Comparison of ENCODE assay signal across 8 mouse cellular contexts in the genomic region with DNA sequence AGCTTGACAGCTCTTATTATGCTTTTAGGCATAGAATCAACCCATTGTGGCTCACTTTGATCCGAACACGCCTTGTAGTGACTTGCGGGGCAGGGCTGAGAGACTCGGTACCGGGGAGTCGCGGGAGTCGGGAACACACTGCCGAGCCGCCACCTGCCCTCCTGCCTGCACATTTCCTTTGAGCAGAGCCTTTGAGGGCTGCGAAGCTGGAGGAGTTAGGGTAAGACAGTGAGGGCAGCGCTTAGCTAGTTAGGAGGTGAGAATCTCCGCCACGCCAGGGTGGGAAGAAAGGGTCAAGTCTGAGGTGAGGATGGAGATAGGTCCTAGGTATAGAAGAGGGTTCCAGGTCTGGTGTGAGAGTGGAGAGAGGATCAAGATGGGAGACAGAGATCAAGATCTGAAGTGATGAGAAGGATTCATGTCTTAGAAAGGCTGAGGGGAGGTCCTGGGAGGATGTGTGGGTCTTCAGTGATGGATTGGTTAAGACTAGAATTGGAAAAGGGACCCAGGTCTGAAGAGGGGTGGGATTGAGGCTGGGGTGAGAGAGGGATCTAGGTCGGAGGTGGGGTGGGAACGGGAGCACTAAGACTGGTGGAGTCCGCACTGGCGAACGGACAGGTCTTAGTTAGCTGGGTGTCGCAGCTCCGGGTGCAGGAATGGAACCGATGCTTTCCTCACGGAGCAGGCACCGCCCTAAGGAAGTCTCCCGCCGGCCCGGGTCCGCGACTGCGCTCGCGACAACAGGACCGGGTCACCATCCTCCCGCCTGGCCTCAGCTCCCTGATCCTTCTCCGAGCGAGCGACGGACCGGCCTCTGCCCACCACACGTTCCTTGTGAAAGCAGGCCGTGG. TPM values are rescaled to one million over a fixed set of nuclear protein-coding genes. Genes with fewer than 3 reads are reported as not detected.
A peak's percentile ranks its signal among the peaks of the same experiment; 100 is the strongest.
DNase-seq lines count a peak whose midpoint lies in the region; ATAC-seq and TF ChIP-seq lines count a peak whose summit lies in the region.

No protein-coding gene starts in this region.

- no peaks in the 10 kb centered on the region for H3K36me3 ChIP-seq in forebrain, embryonic 16.5 days (ENCODE audit: control insufficient read depth, insufficient read depth)
- no peaks in the 10 kb centered on the region for H3K36me3 ChIP-seq in intestine, postnatal 0 days (ENCODE audit: control insufficient read depth, insufficient read depth)
- H3K36me3 ChIP-seq in lung, embryonic 16.5 days (ENCODE audit: control insufficient read depth, insufficient read depth, low read length), result no peaks in the 10 kb centered on the region
- no peaks in the 10 kb centered on the region for H3K36me3 ChIP-seq in neural tube, embryonic 15.5 days

- H3K27me3 ChIP-seq in forebrain, embryonic 16.5 days (replicated peaks; ENCODE audit: control insufficient read depth, insufficient read depth, low read length), result no peaks in the 10 kb centered on the region
- peaks cover 20% of the 10 kb centered on the region for H3K27me3 ChIP-seq in intestine, postnatal 0 days (replicated peaks; ENCODE audit: control insufficient read depth, insufficient read depth, low read length)
- peaks cover 20% of the 10 kb centered on the region for H3K27me3 ChIP-seq in lung, embryonic 16.5 days (ENCODE audit: control insufficient read depth, insufficient read depth, low read depth, low read length)
- H3K27me3 ChIP-seq in neural tube, embryonic 15.5 days (replicated peaks), result peaks cover 15% of the 10 kb centered on the region

- peak overlapping the region; percentile 25 for H3K27ac ChIP-seq in forebrain, embryonic 16.5 days (ENCODE audit: low read length)
- no peak overlapping the region for H3K27ac ChIP-seq in intestine, postnatal 0 days (ENCODE audit: low read depth, low read length)
- H3K27ac ChIP-seq in lung, embryonic 16.5 days (ENCODE audit: low read length), result no peak overlapping the region
- H3K27ac ChIP-seq in neural tube, embryonic 15.5 days (replicated peaks), result no peak overlapping the region

- TF ChIP-seq CTCF in intestine, postnatal 0 days (IDR thresholded peaks at IDR 0.05; ENCODE audit: low read depth), result no peak

- peaks cover 7% of the 10 kb centered on the region; the same call in 1 of the 2 replicates for H3K4me1 ChIP-seq in forebrain, embryonic 16.5 days (replicated peaks; ENCODE audit: control insufficient read depth, insufficient read depth, low read length)
- H3K4me1 ChIP-seq in intestine, postnatal 0 days (replicated peaks; ENCODE audit: control insufficient read depth, insufficient read depth, low read length), result no peaks in the 10 kb centered on the region; the same call in 1 of the 2 replicates
- H3K4me1 ChIP-seq in lung, embryonic 16.5 days (replicated peaks; ENCODE audit: control insufficient read depth, insufficient read depth, low read length), result peaks cover 11% of the 10 kb centered on the region
- H3K4me1 ChIP-seq in neural tube, embryonic 15.5 days, result peaks cover 18% of the 10 kb centered on the region

- no peaks in the 10 kb centered on the region for H3K9me3 ChIP-seq in forebrain, embryonic 16.5 days (ENCODE audit: control insufficient read depth, low read length)
- H3K9me3 ChIP-seq in intestine, postnatal 0 days (ENCODE audit: control insufficient read depth), result no peaks in the 10 kb centered on the region
- H3K9me3 ChIP-seq in lung, embryonic 16.5 days (ENCODE audit: control insufficient read depth, low read length), result no peaks in the 10 kb centered on the region
- H3K9me3 ChIP-seq in neural tube, embryonic 15.5 days (replicated peaks), result no peaks in the 10 kb centered on the region

- H3K4me2 ChIP-seq in forebrain, embryonic 16.5 days (ENCODE audit: low read length), result peak overlapping the region; percentile 79
- peak overlapping the region; percentile 88 for H3K4me2 ChIP-seq in intestine, postnatal 0 days (replicated peaks; ENCODE audit: low read depth)
- H3K4me2 ChIP-seq in lung, embryonic 16.5 days (ENCODE audit: low read depth, low read length), result peak overlapping the region; percentile 78
- H3K4me2 ChIP-seq in neural tube, embryonic 15.5 days, result peak overlapping the region; percentile 90

- H3K4me3 ChIP-seq in forebrain, embryonic 16.5 days (replicated peaks; ENCODE audit: low read length), result peak overlapping the region; percentile 69
- peak overlapping the region; percentile 46 for H3K4me3 ChIP-seq in intestine, postnatal 0 days (ENCODE audit: low read depth, low read length)
- H3K4me3 ChIP-seq in lung, embryonic 16.5 days (ENCODE audit: low read length), result peak overlapping the region; percentile 53
- H3K4me3 ChIP-seq in neural tube, embryonic 15.5 days (replicated peaks), result peak overlapping the region; percentile 50

- peak overlapping the region; percentile 80 for H3K9ac ChIP-seq in forebrain, embryonic 16.5 days (replicated peaks; ENCODE audit: low read depth, low read length)
- H3K9ac ChIP-seq in intestine, postnatal 0 days (ENCODE audit: low read depth, low read length), result no peak overlapping the region
- peak overlapping the region; percentile 61 for H3K9ac ChIP-seq in lung, embryonic 16.5 days (ENCODE audit: low read length)
- H3K9ac ChIP-seq in neural tube, embryonic 15.5 days (replicated peaks), result peak overlapping the region; percentile 57

- ATAC-seq in forebrain, embryonic 16.5 days, result peak; percentile 54; the same call in 1 of the 2 replicates
- no peak for ATAC-seq in intestine, postnatal 0 days
- peak; percentile 36 for ATAC-seq in lung, embryonic 16.5 days (ENCODE audit: low read depth)
- no peak for ATAC-seq in neural tube, embryonic 15.5 days (ENCODE audit: low FRiP score)

- under 1% methylated on average over 41 of the region's 41 CpGs for WGBS in forebrain, embryonic 16.5 days
- 1% methylated on average over 41 of the region's 41 CpGs for WGBS in intestine, postnatal 0 days
- under 1% methylated on average over 41 of the region's 41 CpGs for WGBS in lung, embryonic 16.5 days
- under 1% methylated on average over 41 of the region's 41 CpGs for WGBS in neural tube, embryonic 15.5 days

- peak; percentile 22 for DNase-seq in urinary bladder, adult 2 months (ENCODE audit: low spot score)
- no peak for DNase-seq in urinary bladder, postnatal 10 days (ENCODE audit: low spot score)
- peak; percentile 56 to 58 for DNase-seq in cerebellum, adult 18-20 months
- no peak for DNase-seq in urinary bladder, postnatal 4 days (ENCODE audit: low spot score in 2 of 2)

RNA-seq across cellular contexts. Expression of a gene that starts 11.7 kb away (rescaled TPM):
- 21.3 and 28.1 TPM in 2 replicates for polyA plus RNA-seq in urinary bladder, adult 2 months (2012; rRNA removed)
- 49.8 and 57.3 TPM in 2 replicates for polyA plus RNA-seq in forebrain, embryonic 16.5 days (2015; fragmentation: Nextera tagmentation; extraction: Ambion mirVana)
- 24.4 and 24.5 TPM in 2 replicates for polyA plus RNA-seq in intestine, postnatal 0 days (2015; fragmentation: Nextera tagmentation; extraction: Ambion mirVana)
- 41.5 and 46.6 TPM in 2 replicates for polyA plus RNA-seq in lung, embryonic 16.5 days (2015; fragmentation: Nextera tagmentation; extraction: Ambion mirVana)
- polyA plus RNA-seq in neural tube, embryonic 15.5 days (2015; fragmentation: Nextera tagmentation; extraction: Ambion mirVana), result 35.3 and 44.4 TPM in 2 replicates

RNA-seq across cellular contexts. Expression of a gene that starts 19.1 kb away (rescaled TPM):
- polyA plus RNA-seq in urinary bladder, adult 2 months (2012; rRNA removed), result 18.9 and 19.6 TPM in 2 replicates
- 17.5 and 19.2 TPM in 2 replicates for polyA plus RNA-seq in forebrain, embryonic 16.5 days (2015; fragmentation: Nextera tagmentation; extraction: Ambion mirVana)
- 14.2 and 18.5 TPM in 2 replicates for polyA plus RNA-seq in intestine, postnatal 0 days (2015; fragmentation: Nextera tagmentation; extraction: Ambion mirVana)
- polyA plus RNA-seq in lung, embryonic 16.5 days (2015; fragmentation: Nextera tagmentation; extraction: Ambion mirVana), result 18.1 and 18.4 TPM in 2 replicates
- polyA plus RNA-seq in neural tube, embryonic 15.5 days (2015; fragmentation: Nextera tagmentation; extraction: Ambion mirVana), result 11.1 and 13.8 TPM in 2 replicates

Comparison
In these comparisons a context has a peak if more than half of its experiments do, and no peak if none do; other contexts are left out.
1. DNase-seq: peak in urinary bladder, adult 2 months (single experiment) and cerebellum, adult 18-20 months (2 of 2); none in urinary bladder, postnatal 10 days (single experiment) and urinary bladder, postnatal 4 days (0 of 2).
2. ATAC-seq: peak in forebrain, embryonic 16.5 days (single experiment) and lung, embryonic 16.5 days (single experiment); none in intestine, postnatal 0 days (single experiment) and neural tube, embryonic 15.5 days (single experiment).
3. Peak in every context shown above with its lines, with median percentiles within 50 percentile points of each other: H3K4me2 ChIP-seq and H3K4me3 ChIP-seq.